Mouse (Mus musculus) midbrain, embryonic 16.5 days (tissue): ENCODE results near the gene Tbl2. TPM values are rescaled to one million over a fixed set of nuclear protein-coding genes. Genes with fewer than 3 reads are reported as not detected.

Experiments
- microRNA-seq: library from miRNA; unstranded; fragments of <30 nt; microRNA quantifications from one replicate; pipeline ENCODE4, GENCODE M21; 2017
- polyA plus RNA-seq: library from polyadenylated mRNA; unstranded; fragments of >200 nt; fragmentation: Nextera tagmentation; extraction: Ambion mirVana; gene quantifications from 2 replicates; pipeline ENCODE4 v1.2.1, GENCODE M21; 2015

Tbl2 gene
- polyA plus RNA-seq, 1 experiment from 2014 or later: 12.9 TPM

Small RNA genes within 50 kb of the gene (microRNA-seq; reads per million reads assigned to microRNA genes)
- not detected for gene Gm25315

Other genes with a start within 250 kb of the Tbl2 start
- not detected in 2 replicates for gene Tmem270, start 242.9 kb upstream of the Tbl2 start, polyA plus RNA-seq
- gene Cldn13, start 234.1 kb upstream of the Tbl2 start, polyA plus RNA-seq: not detected in 2 replicates
- 6.4 and 6.6 TPM in 2 replicates for gene Mettl27, start 217.3 kb upstream of the Tbl2 start, polyA plus RNA-seq
- not detected in 2 replicates for gene Cldn4, start 202.7 kb upstream of the Tbl2 start, polyA plus RNA-seq
- 2.2 and 2.6 TPM in 2 replicates for gene Cldn3, start 163.4 kb upstream of the Tbl2 start, polyA plus RNA-seq
- gene Abhd11, start 140.5 kb upstream of the Tbl2 start, polyA plus RNA-seq: 76.5 and 81.5 TPM in 2 replicates
- gene Stx1a, start 126.2 kb upstream of the Tbl2 start, polyA plus RNA-seq: 162 and 195 TPM in 2 replicates
- 48.8 and 49.6 TPM in 2 replicates for gene Dnajc30, start 85.5 kb upstream of the Tbl2 start, polyA plus RNA-seq
- gene Bud23, start 84.7 kb upstream of the Tbl2 start, polyA plus RNA-seq: 74.4 and 76.9 TPM in 2 replicates
- 32.4 and 33.6 TPM in 2 replicates for gene Vps37d, start 71.4 kb upstream of the Tbl2 start, polyA plus RNA-seq
- 0.87 and 1.0 TPM in 2 replicates for gene Mlxipl, start 59.8 kb upstream of the Tbl2 start, polyA plus RNA-seq
- gene Bcl7b, start 18.6 kb downstream of the Tbl2 start, polyA plus RNA-seq: 40.4 TPM in 2 replicates
- 19.5 and 26.8 TPM in 2 replicates for gene Baz1b, start 37.6 kb downstream of the Tbl2 start, polyA plus RNA-seq
- 13.5 and 13.7 TPM in 2 replicates for gene Fzd9, start 101.6 kb downstream of the Tbl2 start, polyA plus RNA-seq
- 0.34 and 0.45 TPM in 2 replicates for gene Fkbp6, start 200.4 kb downstream of the Tbl2 start, polyA plus RNA-seq
- not detected in 2 replicates for gene Trim50, start 203.6 kb downstream of the Tbl2 start, polyA plus RNA-seq
- 34.1 and 36.4 TPM in 2 replicates for gene Nsun5, start 220.3 kb downstream of the Tbl2 start, polyA plus RNA-seq
- gene Pom121, start 244.9 kb downstream of the Tbl2 start, polyA plus RNA-seq: 8.7 and 9.9 TPM in 2 replicates